Mouse (Mus musculus): ENCODE measurements around the gene Smyd3.

- TF ChIP-seq CTCF (IDR thresholded peaks at IDR 0.05; ENCODE audit: low read depth) = no peak
- TF ChIP-seq EP300 (optimal IDR thresholded peaks at IDR 0.05) = no peak
Observed at GRCm38 (mm10) chr1:179255826-179256512, 261.9 kb downstream of the Smyd3 start.

All from stomach, postnatal 0 days (tissue).